Mouse (Mus musculus) gastrocnemius, adult 18-20 months (tissue): ENCODE results near the gene Mansc1. TPM values are rescaled to one million over a fixed set of nuclear protein-coding genes. Genes with fewer than 3 reads are reported as not detected.

Experiments used
- DNase-seq: peaks from one replicate; pipeline ENCODE4 v3.0.0; 2021; ENCODE audit warnings: low spot score
- total RNA-seq, 2 experiments: library from RNA; stranded (reverse); gene quantifications; 2 replicates each; pipeline ENCODE4 v1.2.3; 2021

The Mansc1 gene
- total RNA-seq, 2 experiments from 2014 or later = 0.82 to 0.90 TPM

- no peak for DNase-seq
These were observed 33.0 kb downstream of the Mansc1 start for GRCm38 (mm10) chr6:134599239-134599638.

GRCm38 (mm10) chr6:134597651-134598229, 34.5 kb downstream of the Mansc1 start:
- no peak for DNase-seq

GRCm38 (mm10) chr6:134594569-134595442, 37.5 kb downstream of the Mansc1 start:
- DNase-seq = peak; percentile 43

GRCm38 (mm10) chr6:134591614-134592013, 40.7 kb downstream of the Mansc1 start:
- no peak for DNase-seq

- DNase-seq = no peak
These were observed 46.0 kb downstream of the Mansc1 start for GRCm38 (mm10) chr6:134586241-134586640.

GRCm38 (mm10) chr6:134584616-134585015, 47.7 kb downstream of the Mansc1 start:
- DNase-seq = no peak

GRCm38 (mm10) chr6:134582110-134582509, 50.2 kb downstream of the Mansc1 start:
- DNase-seq = no peak

GRCm38 (mm10) chr6:134579506-134579905, 52.8 kb downstream of the Mansc1 start:
- DNase-seq = no peak

GRCm38 (mm10) chr6:134578039-134578438, 54.2 kb downstream of the Mansc1 start:
- DNase-seq = no peak

GRCm38 (mm10) chr6:134575288-134575741, 57.0 kb downstream of the Mansc1 start:
- no peak for DNase-seq

GRCm38 (mm10) chr6:134567986-134568556, 64.2 kb downstream of the Mansc1 start:
- DNase-seq = no peak

GRCm38 (mm10) chr6:134566818-134567485, 65.3 kb downstream of the Mansc1 start, which contains the start of gene Lrp6:
Gene Lrp6 (minus strand): TSS chr6:134566965.
- DNase-seq = peak; percentile 81

GRCm38 (mm10) chr6:134566248-134566817, 66.0 kb downstream of the Mansc1 start:
- no peak for DNase-seq

- DNase-seq = peak; percentile 9
These were observed 66.6 kb downstream of the Mansc1 start for GRCm38 (mm10) chr6:134565606-134566247.

GRCm38 (mm10) chr6:134564539-134564938, 67.7 kb downstream of the Mansc1 start:
- no peak for DNase-seq

GRCm38 (mm10) chr6:134559635-134560034, 72.7 kb downstream of the Mansc1 start:
- no peak for DNase-seq

Other genes with a start within 250 kb of the Mansc1 start
- not detected for gene Bcl2l14, start 236.2 kb downstream of the Mansc1 start, total RNA-seq
- 10 to 100 TPM; 39.3 to 39.7 TPM for gene Lrp6, start 65.5 kb downstream of the Mansc1 start, total RNA-seq
- 10 to 100 TPM; 17.2 to 17.5 TPM for gene Borcs5, start 7.0 kb upstream of the Mansc1 start, total RNA-seq
- gene Dusp16, start 160.1 kb upstream of the Mansc1 start, total RNA-seq = 10 to 100 TPM; 12.2 to 16.7 TPM
- gene Crebl2, start 197.7 kb upstream of the Mansc1 start, total RNA-seq = 10 to 100 TPM; 12.4 to 14.2 TPM